Mouse (Mus musculus) intestine, postnatal 0 days (tissue): ENCODE measurements around the gene Neo1. TPM values are rescaled to one million over a fixed set of nuclear protein-coding genes. Genes with fewer than 3 reads are reported as not detected.
A peak's percentile ranks its signal among the peaks of the same experiment; 100 is the strongest.

Experiments used
- ATAC-seq: fragments of 200-750 bp; cut with Nextera tagmentation; 2 replicates; pipeline ENCODE4 v1.8.0; 2017; ENCODE audit warnings: mild to moderate bottlenecking, moderate TSS enrichment, moderate library complexity
- H3K27ac ChIP-seq: fragments of 300-500 bp; sonication (generic); 2 replicates; pipeline ENCODE4 v1.5.1; 2014; ENCODE audit warnings: mild to moderate bottlenecking, low read depth, low read length, moderate library complexity
- H3K27me3 ChIP-seq: fragments of 300-500 bp; sonication (generic); replicated peaks from 2 replicates; pipeline ENCODE4 v1.6.1; 2014; ENCODE audit warnings: low read length, mixed read lengths; ENCODE audit not compliant: control insufficient read depth, insufficient read depth
- H3K36me3 ChIP-seq: fragments of 300-500 bp; sonication (generic); 2 replicates; pipeline ENCODE4 v1.6.1; 2014; ENCODE audit warnings: mild to moderate bottlenecking, moderate library complexity; ENCODE audit not compliant: control insufficient read depth, insufficient read depth
- H3K4me1 ChIP-seq: fragments of 300-500 bp; sonication (generic); replicated peaks from 2 replicates; pipeline ENCODE4 v1.6.1; 2014; ENCODE audit warnings: antibody characterized with exemption, low read length, mixed read lengths; ENCODE audit not compliant: control insufficient read depth, insufficient read depth
- H3K4me2 ChIP-seq: fragments of 300-500 bp; sonication (generic); replicated peaks from 2 replicates; pipeline ENCODE4 v1.6.1; 2014; ENCODE audit warnings: low read depth, mild to moderate bottlenecking, moderate library complexity
- H3K4me3 ChIP-seq: fragments of 300-500 bp; sonication (generic); 2 replicates; pipeline ENCODE4 v1.5.1; 2014; ENCODE audit warnings: low read depth, low read length
- H3K9ac ChIP-seq: fragments of 300-500 bp; sonication (generic); 2 replicates; pipeline ENCODE4 v1.6.1; 2014; ENCODE audit warnings: mild to moderate bottlenecking, low read depth, low read length
- H3K9me3 ChIP-seq: fragments of 300-500 bp; sonication (generic); 2 replicates; pipeline ENCODE4 v1.6.1; 2016; ENCODE audit warnings: mixed run types; ENCODE audit not compliant: control insufficient read depth
- CTCF ChIP-seq: sonication (generic); IDR thresholded peaks from 2 replicates; pipeline ENCODE4 v1.5.1; 2016; ENCODE audit warnings: low read depth, mild to moderate bottlenecking, control low read depth, antibody characterized with exemption, moderate library complexity
- WGBS: fragments of 180-500 bp; shearing (Covaris S2); extraction: QIAGEN DNeasy Blood & Tissue Kit; methylation state at CpG from one replicate; pipeline ENCODE4 v1.1.7; 2014; 5-methylcytosine and 5-hydroxymethylcytosine counted together
- polyA plus RNA-seq: library from polyadenylated mRNA; unstranded; fragments of >200 nt; fragmentation: Nextera tagmentation; extraction: Ambion mirVana; gene quantifications from 2 replicates; pipeline ENCODE4 v1.2.1, GENCODE M21; 2015

The Neo1 gene
- polyA plus RNA-seq = 8.3 and 8.6 TPM in 2 replicates

DNA sequence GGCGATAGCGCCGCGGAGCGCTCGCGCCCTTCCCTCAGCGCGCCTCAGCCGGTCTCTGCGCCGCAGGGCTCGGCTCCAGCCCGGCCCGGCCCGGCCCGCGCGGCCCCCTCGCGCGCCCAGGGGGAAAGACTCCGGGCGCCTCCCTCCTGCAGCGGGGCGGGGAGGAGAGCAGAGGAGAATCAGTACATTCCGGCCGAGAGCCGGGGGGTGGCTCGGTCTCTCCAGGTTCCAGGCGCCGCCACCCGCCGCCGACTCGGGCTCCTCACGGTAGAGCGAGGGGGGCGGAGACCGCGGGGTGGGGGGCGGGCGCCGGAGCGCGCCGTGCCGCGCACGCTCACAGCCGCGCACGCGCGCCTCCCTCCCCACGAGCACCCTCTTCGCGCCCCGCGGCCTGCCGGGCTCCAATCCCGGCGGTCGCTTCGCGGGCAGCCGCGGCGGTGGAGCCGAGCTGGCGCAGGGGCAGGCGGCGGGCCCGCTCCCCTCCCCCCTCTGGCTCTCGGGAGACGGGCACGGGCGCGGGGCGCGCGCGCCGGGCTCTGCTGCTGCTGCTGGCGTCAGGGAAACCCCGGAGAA lies at the start of gene Neo1:
TSS of gene Neo1 (minus strand) at position 283 of the 573 bp plus-strand sequence.
- under 1% methylated on average over 29 of the region's 86 CpGs for WGBS
- Histone ChIP-seq H3K27me3 (no peaks in the 10 kb centered on the region), H3K36me3 (no peaks in the 10 kb centered on the region), H3K27ac (peak within 1 kb of the TSS; percentile 96), H3K4me2 (peak within 1 kb of the TSS; percentile 94), H3K9ac (peak within 1 kb of the TSS; percentile 89), H3K4me3 (peak within 1 kb of the TSS; percentile 92), H3K4me1 (no peaks in the 10 kb centered on the region; the same call in 1 of the 2 replicates), H3K9me3 (no peaks in the 10 kb centered on the region)
- ATAC-seq = peak; percentile 88
- no peak for TF ChIP-seq CTCF

DNA sequence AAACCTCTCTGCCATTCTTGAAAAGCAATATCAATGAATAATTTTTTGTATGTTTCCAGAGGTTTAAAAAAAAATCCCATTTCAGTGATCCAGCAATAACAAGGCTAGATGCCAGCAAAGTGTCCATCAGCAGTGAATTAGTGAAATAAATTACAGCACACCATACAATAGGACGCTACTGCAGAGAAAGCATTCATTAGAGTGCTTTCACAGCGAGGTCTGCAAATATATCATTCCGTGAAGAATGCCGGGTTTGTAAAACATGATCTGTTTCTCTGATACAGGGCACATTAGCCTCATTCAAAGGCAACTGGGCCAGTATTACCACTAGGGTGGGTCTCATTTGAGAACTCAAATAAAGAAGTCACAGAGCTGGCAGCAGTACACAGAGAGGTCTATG lies 39.4 kb upstream of the Neo1 start:
- Histone ChIP-seq H3K9ac (no peak overlapping the region), H3K9me3 (no peaks in the 10 kb centered on the region), H3K4me2 (no peak overlapping the region), H3K27ac (no peak overlapping the region), H3K36me3 (no peaks in the 10 kb centered on the region), H3K4me3 (no peak overlapping the region), H3K27me3 (no peaks in the 10 kb centered on the region), H3K4me1 (no peaks in the 10 kb centered on the region)
- ATAC-seq = no peak
- 71% methylated on average over 4 of the region's 4 CpGs for WGBS
- TF ChIP-seq CTCF = no peak

DNA sequence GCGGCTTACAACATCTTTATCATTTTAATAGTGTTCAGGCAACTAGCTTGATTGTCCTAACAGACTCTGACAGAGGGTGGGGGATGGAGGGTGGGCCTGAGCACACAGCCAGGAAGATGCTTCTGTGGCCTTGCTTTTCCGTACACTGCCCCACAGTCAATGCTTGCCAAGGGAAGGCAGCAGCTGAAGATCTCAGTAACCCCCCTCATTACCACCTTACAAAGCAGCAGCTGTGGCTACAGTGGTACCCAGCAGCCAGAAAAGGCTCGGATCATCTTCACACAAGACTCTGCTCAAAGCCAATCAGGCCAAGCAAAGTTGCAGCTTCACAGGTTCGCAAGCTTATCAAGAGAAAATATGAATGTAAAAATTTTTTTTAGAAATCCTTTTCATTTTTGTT lies 37.6 kb upstream of the Neo1 start:
- no peak overlapping the region for H3K27ac ChIP-seq
- H3K9me3 ChIP-seq = no peaks in the 10 kb centered on the region
- H3K27me3 ChIP-seq = no peaks in the 10 kb centered on the region
- H3K4me3 ChIP-seq = no peak overlapping the region
- no peaks in the 10 kb centered on the region for H3K36me3 ChIP-seq
- ATAC-seq = no peak
- H3K9ac ChIP-seq = no peak overlapping the region
- WGBS = 84% methylated on average over 4 of the region's 4 CpGs
- no peaks in the 10 kb centered on the region for H3K4me1 ChIP-seq
- H3K4me2 ChIP-seq = no peak overlapping the region
- no peak for TF ChIP-seq CTCF

DNA sequence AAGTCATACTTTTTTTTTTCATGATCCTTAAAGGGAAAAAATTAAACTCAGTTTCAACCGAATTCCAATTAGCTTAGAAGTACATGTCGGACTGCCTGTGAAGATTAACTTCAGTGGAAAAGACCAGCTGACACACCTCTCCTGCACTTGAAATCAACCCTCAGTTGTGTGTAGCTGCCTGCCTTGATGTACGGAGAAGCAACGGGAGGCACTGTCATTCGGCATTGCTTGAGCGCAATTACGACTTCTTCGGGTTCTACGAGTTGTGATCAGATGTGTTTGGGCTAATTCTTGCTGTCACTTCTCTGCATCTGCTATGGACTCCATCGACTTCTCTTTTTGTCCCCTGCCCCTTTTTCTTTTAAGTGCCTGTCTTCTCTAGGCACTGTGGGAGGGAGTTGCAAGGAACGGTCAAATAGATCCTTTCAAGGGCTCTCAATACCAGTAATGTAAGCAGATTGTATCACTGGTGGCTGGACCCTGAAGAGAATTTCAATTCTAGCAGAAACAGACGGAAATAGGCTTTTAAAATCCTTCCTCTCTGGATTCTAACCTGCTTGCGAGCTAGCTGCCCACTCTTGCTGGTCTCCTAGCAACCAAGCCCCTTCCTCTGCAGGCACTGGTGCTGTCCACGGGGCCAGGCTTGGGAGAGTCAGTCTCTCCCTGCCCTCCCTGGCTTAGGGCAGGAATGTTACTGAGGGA lies 36.0 kb upstream of the Neo1 start:
- no peak for TF ChIP-seq CTCF
- WGBS = 46% methylated on average over 14 of the region's 14 CpGs
- no peak overlapping the region; the same call in 1 of the 2 replicates for H3K4me2 ChIP-seq
- H3K4me3 ChIP-seq = no peak overlapping the region
- ATAC-seq = no peak
- H3K27ac ChIP-seq = no peak overlapping the region
- no peaks in the 10 kb centered on the region for H3K9me3 ChIP-seq
- no peaks in the 10 kb centered on the region for H3K27me3 ChIP-seq
- H3K36me3 ChIP-seq = no peaks in the 10 kb centered on the region
- no peaks in the 10 kb centered on the region for H3K4me1 ChIP-seq
- no peak overlapping the region for H3K9ac ChIP-seq

DNA sequence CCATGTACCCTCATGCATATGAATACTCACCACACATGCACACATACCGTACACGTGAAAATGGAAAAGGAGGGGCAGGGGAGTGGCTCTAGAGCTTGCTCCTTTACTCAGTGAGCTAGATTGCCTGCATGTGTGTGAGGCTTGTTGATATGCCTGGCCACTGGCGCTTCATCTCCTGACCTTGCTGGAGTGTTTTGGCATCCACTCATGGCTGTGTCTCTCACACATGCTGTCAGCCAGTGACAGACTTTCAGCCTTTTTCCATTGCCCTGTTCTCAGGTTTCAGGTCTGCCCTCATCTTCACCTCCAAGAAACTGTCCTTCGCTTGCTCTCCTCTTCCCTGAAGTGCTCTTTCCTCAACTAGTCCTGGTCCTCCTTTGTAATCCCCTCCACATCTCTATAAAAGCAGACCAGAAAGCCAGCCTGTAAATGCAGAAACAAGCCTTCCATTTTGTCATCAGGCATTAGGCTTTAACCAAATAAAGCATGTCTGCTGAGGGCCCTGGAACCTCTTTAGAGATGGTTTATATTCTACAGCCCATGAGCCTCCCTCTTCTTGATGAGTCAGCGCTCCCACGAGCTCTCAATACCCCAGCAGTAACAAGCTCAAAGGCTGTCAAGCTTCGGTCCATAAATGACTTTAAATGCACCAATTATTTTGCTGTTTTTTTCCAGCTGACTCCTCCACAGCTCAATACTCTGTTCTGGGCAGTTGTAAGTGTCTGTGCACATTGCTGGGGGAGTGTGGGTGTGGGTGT lies 35.2 kb upstream of the Neo1 start:
- 54% methylated on average over 7 of the region's 7 CpGs for WGBS
- ATAC-seq = no peak
- Histone ChIP-seq H3K4me2 (no peak overlapping the region), H3K9me3 (no peaks in the 10 kb centered on the region), H3K9ac (no peak overlapping the region), H3K4me1 (0 out of 2 replicates have a peak, but pooled peaks cover 3% of the 10 kb centered on the region), H3K36me3 (no peaks in the 10 kb centered on the region), H3K27me3 (no peaks in the 10 kb centered on the region), H3K4me3 (no peak overlapping the region), H3K27ac (no peak overlapping the region; the same call in 1 of the 2 replicates)
- no peak for TF ChIP-seq CTCF

DNA sequence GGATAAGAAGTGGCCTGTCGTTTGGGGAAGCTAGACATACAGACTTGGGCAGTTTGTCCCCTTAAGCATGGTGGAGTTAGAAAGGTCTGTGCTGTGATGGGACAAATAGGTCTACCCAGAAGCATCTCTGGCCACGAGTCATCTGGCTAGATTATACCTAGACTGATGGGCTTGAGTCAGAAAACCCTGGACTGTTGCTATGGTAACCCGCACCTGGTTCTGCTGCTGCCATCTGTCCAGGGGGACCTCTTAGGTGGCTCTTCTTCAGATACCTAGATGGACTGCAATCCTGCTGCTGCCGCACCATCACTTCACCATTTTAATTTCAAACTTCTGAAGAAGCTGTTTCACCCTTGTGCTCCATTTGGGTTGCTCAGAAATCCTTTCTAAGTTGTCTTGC lies 34.0 kb upstream of the Neo1 start:
- whole genome bisulfite sequencing = 89% methylated on average over 4 of the region's 4 CpGs
- no peak for TF ChIP-seq CTCF
- no peak overlapping the region for H3K4me2 ChIP-seq
- H3K27ac ChIP-seq = no peak overlapping the region
- no peaks in the 10 kb centered on the region for H3K9me3 ChIP-seq
- no peak overlapping the region for H3K4me3 ChIP-seq
- no peaks in the 10 kb centered on the region for H3K27me3 ChIP-seq
- no peak overlapping the region for H3K9ac ChIP-seq
- no peaks in the 10 kb centered on the region for H3K36me3 ChIP-seq
- no peak for ATAC-seq
- 0 out of 2 replicates have a peak, but pooled peaks cover 3% of the 10 kb centered on the region for H3K4me1 ChIP-seq
